ENCODE assay signal across 13 mouse cellular contexts in the genomic region with DNA sequence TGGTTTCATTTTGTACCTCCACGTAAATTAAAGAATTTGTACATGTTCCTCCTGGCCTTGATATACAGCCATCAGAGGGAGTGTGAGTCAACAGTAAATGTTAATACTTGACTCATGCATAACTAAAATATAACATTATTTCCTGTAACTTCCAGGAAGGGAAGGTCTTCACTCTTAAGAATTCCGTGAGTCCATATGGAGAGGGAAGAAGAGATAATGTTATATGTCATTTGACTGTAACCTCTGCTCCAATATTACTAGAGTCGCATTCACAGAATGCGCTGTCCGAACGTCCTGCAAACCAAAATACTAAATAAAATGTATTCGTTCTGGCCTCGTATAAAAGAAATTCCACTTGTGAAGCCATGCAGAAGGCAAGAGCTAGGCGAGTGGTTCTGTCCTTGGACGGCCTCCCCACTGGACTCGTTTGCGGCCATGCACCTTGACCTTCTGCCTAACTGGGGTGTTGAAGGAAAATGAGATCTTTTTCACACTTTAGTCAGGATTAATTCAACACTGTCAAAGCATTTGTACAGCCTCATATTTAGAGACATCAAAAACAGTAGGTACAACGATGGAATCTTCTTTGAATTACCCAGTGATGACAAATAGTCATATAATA.
DNase-seq lines count a peak whose midpoint lies in the region; ATAC-seq lines count a peak whose summit lies in the region.
"Had no signal": no experiment of that assay in that cellular context is flagged by ENCODE, and none has a peak within 500 bp of the region (broad histone marks: within the 10 kb centered on the region; RNA-seq: fewer than 3 reads in every experiment).

No protein-coding gene starts in this region.

- H3K9me3 ChIP-seq in kidney, embryonic 14.5 days (ENCODE audit: control insufficient read depth, low read length) = no peaks in the 10 kb centered on the region
- no peaks in the 10 kb centered on the region for H3K9me3 ChIP-seq in forebrain, embryonic 13.5 days (replicated peaks)
- no peaks in the 10 kb centered on the region for H3K9me3 ChIP-seq in limb, embryonic 10.5 days (replicated peaks)
- H3K9me3 ChIP-seq: embryonic facial prominence, embryonic 12.5 days; limb, embryonic 12.5 days had no signal

- H3K4me1 ChIP-seq in kidney, embryonic 14.5 days (ENCODE audit: control insufficient read depth, insufficient read depth, low read length) = peaks cover 35% of the 10 kb centered on the region
- H3K4me1 ChIP-seq in forebrain, embryonic 13.5 days = peaks cover 28% of the 10 kb centered on the region
- peaks cover 43% of the 10 kb centered on the region for H3K4me1 ChIP-seq in limb, embryonic 10.5 days

- peak; percentile 2; the same call in 1 of the 2 replicates for ATAC-seq in frontal cortex, adult (ENCODE audit: low TSS enrichment)
- no peak for ATAC-seq in kidney, embryonic 14.5 days (ENCODE audit: low FRiP score, low TSS enrichment)
- 0 out of 2 replicates have a peak, but pooled peaks have one; percentile 13 for ATAC-seq in forebrain, embryonic 13.5 days
- ATAC-seq: intestine, embryonic 16.5 days had no signal

- H3K27ac ChIP-seq in kidney, embryonic 14.5 days (ENCODE audit: low read depth, low read length) = no peak overlapping the region
- H3K27ac ChIP-seq in forebrain, embryonic 13.5 days = 0 out of 2 replicates have a peak overlapping the region, but pooled peaks have one; percentile 44
- H3K27ac ChIP-seq in limb, embryonic 10.5 days = no peak overlapping the region
- H3K27ac ChIP-seq: embryonic facial prominence, embryonic 12.5 days; limb, embryonic 12.5 days had no signal

- no peak overlapping the region for H3K4me3 ChIP-seq in kidney, embryonic 14.5 days (ENCODE audit: low read length)
- H3K4me3 ChIP-seq in forebrain, embryonic 13.5 days = peak overlapping the region; percentile 26
- H3K4me3 ChIP-seq in limb, embryonic 10.5 days = no peak overlapping the region
- H3K4me3 ChIP-seq: embryonic facial prominence, embryonic 12.5 days; limb, embryonic 12.5 days; myocyte had no signal

- no peak overlapping the region for H3K9ac ChIP-seq in kidney, embryonic 14.5 days (ENCODE audit: low read depth, low read length)
- no peak overlapping the region for H3K9ac ChIP-seq in forebrain, embryonic 13.5 days
- H3K9ac ChIP-seq: embryonic facial prominence, embryonic 12.5 days; limb, embryonic 12.5 days had no signal

- H3K4me2 ChIP-seq in kidney, embryonic 14.5 days (replicated peaks; ENCODE audit: low read depth, low read length) = no peak overlapping the region
- H3K4me2 ChIP-seq in forebrain, embryonic 13.5 days = peak overlapping the region; percentile 55
- H3K4me2 ChIP-seq: limb, embryonic 12.5 days had no signal

- no peaks in the 10 kb centered on the region for H3K36me3 ChIP-seq in kidney, embryonic 14.5 days (ENCODE audit: control insufficient read depth, insufficient read depth, low read length)
- no peaks in the 10 kb centered on the region for H3K36me3 ChIP-seq in forebrain, embryonic 13.5 days (ENCODE audit: poor library complexity, severe bottlenecking)
- H3K36me3 ChIP-seq in limb, embryonic 10.5 days = peaks cover 13% of the 10 kb centered on the region; the same call in 1 of the 2 replicates
- H3K36me3 ChIP-seq: embryonic facial prominence, embryonic 12.5 days; limb, embryonic 12.5 days had no signal

- DNase-seq in frontal cortex, postnatal 14 days (ENCODE audit: low spot score in 2 of 2) = no peak
- peak; percentile 39 to 58 for DNase-seq in kidney, adult 8-10 months
- peak; percentile 50 to 57 for DNase-seq in kidney, postnatal 36 days
- no peak for DNase-seq in gastrocnemius, adult 8-10 months (ENCODE audit: low spot score in 2 of 2)
- no peak for DNase-seq in limb, embryonic 10.5 days (ENCODE audit: low spot score)
- DNase-seq: adrenal gland, postnatal 25 days had no signal

- H3K27me3 ChIP-seq in kidney, embryonic 14.5 days (ENCODE audit: control insufficient read depth, insufficient read depth, low read length) = no peaks in the 10 kb centered on the region
- H3K27me3 ChIP-seq in forebrain, embryonic 13.5 days = no peaks in the 10 kb centered on the region
- H3K27me3 ChIP-seq in limb, embryonic 10.5 days (ENCODE audit: low read depth, poor library complexity, severe bottlenecking) = no peaks in the 10 kb centered on the region
- H3K27me3 ChIP-seq: embryonic facial prominence, embryonic 12.5 days; limb, embryonic 12.5 days had no signal

- WGBS in kidney, embryonic 14.5 days = 63% methylated on average over 13 of the region's 13 CpGs
- WGBS in forebrain, embryonic 13.5 days = 39% methylated on average over 13 of the region's 13 CpGs
- WGBS in limb, embryonic 10.5 days = 88% methylated on average over 13 of the region's 13 CpGs

Comparison
In these comparisons a context has a peak if more than half of its experiments do, and no peak if none do; other contexts are left out.
1. DNase-seq: peak in kidney, adult 8-10 months (2 of 2) and kidney, postnatal 36 days (2 of 2); none in frontal cortex, postnatal 14 days (0 of 2), gastrocnemius, adult 8-10 months (0 of 2) and limb, embryonic 10.5 days (single experiment).